Mouse (Mus musculus) monocyte, adult 5-6 weeks (primary cell): Measurements from ENCODE around the gene Filip1. TPM values are rescaled to one million over a fixed set of nuclear protein-coding genes. Genes with fewer than 3 reads are reported as not detected.
"Not testable (repeated sequence)": the region's sequence is repeated elsewhere in the genome, so short reads cannot be mapped to it uniquely, and the experiment has no call there.

Experiments used
- ATAC-seq: fragments of 153-309, 156-312 bp; replicated peaks from 2 replicates; pipeline ENCODE4 v1.8.0; 2017; ENCODE audit warnings: mild to moderate bottlenecking; ENCODE audit not compliant: low TSS enrichment, insufficient number of reproducible peaks, severe bottlenecking, poor library complexity, low FRiP score
- total RNA-seq: library from RNA; stranded (forward); fragments of 200-1000, 200-491, 200-594 nt; gene quantifications from 3 replicates; pipeline ENCODE4 v1.2.3, GENCODE M21; 2017

Filip1 gene
- 1.9 TPM in 1 of 3 replicates, not detected in the others for total RNA-seq

- no peak for ATAC-seq
Measured at GRCm38 (mm10) chr9:80012751-80013150, at the start of gene Filip1. TSS of gene Filip1 (minus strand) at chr9:80012851.

DNA sequence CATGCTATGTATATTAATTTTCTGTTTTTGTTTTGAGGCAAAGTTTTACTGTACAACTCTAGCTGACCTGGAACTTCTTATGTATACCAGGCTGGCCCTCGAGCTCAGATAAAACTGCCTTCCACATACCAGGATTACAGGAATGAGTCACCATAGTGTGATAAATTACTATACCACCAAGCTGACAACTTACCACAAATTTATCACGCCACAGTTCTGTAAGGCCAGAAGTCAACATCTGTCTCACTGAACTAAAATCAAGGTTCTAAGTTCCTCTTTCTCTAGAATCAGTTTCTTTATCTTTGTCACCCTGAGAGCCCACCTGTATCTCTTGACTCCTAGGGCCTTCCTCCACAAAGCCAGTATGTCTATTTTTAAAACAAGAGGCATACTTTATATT lies 45.0 kb upstream of the Filip1 start:
- ATAC-seq: no peak

DNA sequence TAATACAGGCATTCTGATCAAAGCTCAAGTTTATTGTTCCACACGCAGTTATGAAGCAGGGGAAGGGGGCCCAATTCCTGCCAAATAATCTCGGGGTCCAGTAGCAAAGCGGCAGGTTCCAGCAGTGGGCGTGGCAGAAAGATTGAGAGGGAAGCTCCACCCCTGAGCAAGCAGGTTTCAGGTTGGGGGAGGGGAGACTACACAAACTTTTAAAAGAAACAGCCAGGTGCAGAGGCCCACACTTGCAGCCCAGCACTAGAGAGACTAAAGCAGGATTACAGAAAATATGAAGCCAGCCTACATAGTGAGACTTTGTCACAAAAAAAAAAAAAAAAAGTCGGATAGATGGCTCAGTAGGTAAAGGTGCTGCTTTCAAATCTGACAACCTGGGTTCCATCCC lies 40.3 kb upstream of the Filip1 start:
- ATAC-seq: no peak

GRCm38 (mm10) chr9:80049271-80049670 lies 36.6 kb upstream of the Filip1 start:
- not testable (repeated sequence) for ATAC-seq

- not testable (repeated sequence) for ATAC-seq
Measured at GRCm38 (mm10) chr9:80044301-80044700, 31.6 kb upstream of the Filip1 start.

- no peak for ATAC-seq
Measured at GRCm38 (mm10) chr9:80039296-80039815, 26.7 kb upstream of the Filip1 start.

DNA sequence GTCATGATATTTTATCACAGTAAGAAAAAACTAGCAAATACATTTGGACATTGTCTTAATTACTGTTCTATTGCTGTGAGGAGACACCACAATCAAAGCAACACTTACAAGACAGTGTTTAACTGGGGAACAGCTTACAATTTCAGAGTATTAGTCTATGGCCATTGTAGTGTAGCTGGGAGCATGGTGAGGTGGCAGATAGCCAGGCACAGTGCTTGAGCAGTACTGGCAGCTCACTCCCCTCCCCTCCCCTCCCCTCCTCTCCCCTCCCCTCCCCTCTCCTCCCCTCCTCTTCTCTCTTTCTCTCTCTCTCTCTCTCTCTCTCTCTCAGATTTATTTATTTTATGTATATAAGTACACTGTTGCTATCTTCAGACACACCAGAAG lies 25.3 kb upstream of the Filip1 start:
- ATAC-seq: no peak

DNA sequence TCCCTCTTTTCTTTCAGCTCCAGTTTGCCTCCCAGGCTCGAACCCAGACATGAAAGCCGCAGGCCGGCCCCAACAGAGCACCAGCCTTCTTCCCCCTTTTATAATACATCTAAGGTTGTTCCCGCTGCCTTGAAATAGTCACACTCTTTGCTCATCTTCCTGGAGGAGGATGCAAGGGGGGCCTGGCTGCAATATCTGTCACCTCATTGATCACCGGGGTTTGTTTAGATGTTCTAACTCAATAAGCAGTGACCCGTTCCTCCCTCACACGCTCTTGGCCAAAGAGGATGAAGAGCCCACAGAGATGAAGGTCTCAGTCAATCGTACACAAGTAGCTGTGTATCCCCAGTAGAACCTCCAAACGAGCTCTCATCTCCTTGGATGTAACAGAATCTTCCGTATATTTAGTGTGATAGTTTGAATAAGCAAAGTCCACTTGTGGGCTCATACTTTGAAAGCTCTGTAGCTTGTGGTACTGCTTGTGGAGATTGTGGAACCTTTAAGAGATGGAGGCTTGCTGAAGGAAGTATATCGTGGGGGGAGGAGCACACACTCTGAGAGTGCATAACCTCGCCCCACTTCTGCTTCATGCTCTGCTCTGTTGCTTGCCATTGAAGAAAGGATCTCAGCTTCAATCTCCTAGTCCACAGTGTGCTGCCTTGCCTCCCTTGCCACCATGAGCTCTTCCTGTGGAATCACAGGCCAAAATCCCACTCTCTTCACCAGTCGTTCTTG lies 24.8 kb upstream of the Filip1 start:
- ATAC-seq: no peak

DNA sequence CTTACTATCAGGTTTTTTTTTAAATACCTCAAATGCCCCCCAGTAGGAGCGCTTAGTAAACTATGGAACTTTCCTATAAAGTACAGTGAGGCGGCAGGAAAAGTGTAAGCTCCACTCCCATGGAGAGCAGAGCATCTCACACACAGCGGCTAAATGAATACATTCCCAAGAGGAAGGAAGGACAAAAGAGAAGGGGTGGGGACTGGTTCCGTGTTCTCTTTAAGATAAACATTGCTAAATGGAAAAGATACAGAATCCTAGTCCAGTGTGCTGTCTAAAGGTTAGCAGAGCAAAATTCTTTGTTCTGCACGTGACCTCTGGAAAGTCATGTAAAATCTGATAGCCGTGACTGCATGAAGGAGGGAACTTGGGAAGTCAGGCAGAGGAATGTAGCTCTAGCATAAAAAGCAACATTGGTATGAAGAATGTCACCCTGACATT lies 13.9 kb upstream of the Filip1 start:
- no peak for ATAC-seq

DNA sequence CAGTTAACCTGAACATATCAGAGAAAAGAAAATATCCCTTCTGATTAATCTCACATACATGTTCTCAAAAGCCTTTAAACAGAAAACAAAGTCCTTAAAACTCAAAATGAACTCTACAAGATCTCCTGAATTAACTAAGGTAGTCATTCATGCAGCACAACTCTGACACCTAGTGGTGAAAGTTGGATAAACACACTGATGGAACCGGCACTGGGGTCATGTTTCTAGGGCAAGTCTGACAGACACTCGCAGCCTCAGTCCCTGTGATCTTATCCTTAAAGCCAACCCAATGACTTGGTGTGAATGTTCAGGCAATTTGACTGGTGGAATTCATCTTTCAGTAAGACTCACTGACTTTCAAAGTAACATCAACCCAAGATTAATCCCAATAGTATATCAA lies 13.4 kb upstream of the Filip1 start:
- no peak for ATAC-seq

- ATAC-seq: not testable (repeated sequence)
Measured at GRCm38 (mm10) chr9:80025347-80025746, 12.7 kb upstream of the Filip1 start.

DNA sequence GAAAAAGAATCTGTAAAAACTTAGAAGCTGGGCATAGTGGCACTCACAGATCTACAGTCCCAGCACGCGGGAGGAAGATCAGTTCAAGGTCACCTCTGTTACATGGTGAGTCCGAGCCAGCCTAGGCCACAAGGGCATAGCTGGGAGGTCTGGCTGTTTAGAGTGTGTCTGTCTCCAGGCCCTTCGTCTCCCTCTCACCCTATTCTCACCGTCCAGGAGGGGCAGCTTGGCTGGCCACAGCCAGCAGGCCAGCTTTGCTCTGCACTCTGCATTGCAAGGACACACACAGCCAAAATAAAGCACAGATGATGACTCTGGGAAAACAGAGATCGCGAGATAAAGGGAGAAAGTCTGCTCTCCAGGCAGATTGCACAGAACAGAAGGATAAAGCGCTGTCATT lies 10.2 kb upstream of the Filip1 start:
- no peak for ATAC-seq

DNA sequence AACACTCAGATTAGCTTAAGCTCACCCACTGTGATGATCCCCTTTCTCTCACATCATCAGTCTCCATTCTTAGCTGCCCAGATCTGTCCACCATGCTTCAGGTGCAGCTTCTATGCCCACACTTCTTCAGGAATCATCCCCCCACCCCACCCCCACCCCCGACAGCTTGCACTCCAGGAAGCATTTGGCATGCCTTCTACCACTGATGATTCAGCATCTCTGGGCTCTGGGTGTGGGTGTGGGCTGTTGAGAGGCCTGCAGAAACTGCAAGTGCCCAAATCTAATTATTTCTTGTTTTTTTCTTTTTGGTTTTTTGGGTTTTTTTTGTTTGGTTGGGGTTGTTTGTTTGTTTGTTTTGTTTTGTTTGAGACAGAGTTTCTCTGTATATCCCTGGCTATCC lies 9.0 kb upstream of the Filip1 start:
- no peak for ATAC-seq

DNA sequence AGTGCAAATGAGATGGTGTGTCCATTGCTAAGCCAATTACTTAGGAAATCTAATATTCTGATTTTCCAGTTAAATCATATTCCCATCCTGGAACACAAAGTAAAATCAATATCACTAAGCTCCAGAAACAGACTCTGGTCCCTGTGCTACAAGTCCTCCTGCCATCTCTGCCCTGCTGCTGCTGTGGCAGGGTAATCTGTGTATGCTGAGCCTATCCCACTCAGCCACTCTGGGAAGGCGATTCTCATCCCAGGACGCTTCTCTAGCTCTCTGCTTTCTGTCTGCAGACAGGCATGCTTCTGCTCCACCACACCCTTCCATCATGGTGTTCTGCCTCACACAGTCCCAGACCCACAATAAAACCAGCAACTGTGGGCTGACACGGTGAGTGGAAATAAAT lies 7.8 kb upstream of the Filip1 start:
- ATAC-seq: no peak

- ATAC-seq: no peak
Measured at GRCm38 (mm10) chr9:80012016-80012415, 635 bp downstream of the Filip1 start.

DNA sequence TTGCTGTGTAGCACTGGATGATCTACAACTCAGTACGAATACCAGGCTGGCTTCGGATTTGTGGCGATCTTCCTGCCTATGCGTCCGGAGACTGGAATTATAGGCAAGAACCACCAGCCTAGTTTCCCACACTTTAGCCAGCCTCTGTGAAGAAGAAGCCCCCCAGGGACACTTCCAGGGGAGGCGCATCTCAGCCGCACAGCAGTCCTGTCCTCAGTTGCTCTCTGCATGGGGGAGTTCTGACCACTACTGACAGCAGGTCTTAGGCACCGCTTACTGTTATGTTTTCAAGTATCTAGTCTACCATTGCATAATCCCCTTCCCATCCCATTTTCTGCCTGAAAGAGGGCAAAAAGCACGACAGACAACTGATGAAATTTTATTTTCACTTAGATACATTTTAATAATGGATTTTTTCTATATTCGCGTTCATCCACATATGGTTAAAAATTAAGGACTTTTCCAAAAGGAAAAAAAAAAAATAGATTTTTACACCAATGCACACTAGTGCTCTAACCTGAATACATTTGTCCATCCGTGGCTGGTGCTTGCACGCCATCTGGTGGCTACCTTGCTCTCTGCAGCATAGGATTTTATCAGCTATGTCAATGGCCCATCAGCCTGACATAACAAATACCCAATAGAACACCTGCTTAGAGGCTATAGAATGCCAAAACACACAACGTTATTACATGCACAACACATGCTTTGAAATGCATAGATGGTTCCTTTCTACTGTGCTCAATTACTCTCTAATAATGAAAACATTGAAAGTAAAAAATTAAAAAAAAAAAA lies 10.1 kb downstream of the Filip1 start:
- ATAC-seq: peak; percentile 95

- ATAC-seq: no peak
Measured at GRCm38 (mm10) chr9:79997282-79997681, 15.4 kb downstream of the Filip1 start.

GRCm38 (mm10) chr9:79994296-79994695 lies 18.4 kb downstream of the Filip1 start:
- ATAC-seq: no peak

DNA sequence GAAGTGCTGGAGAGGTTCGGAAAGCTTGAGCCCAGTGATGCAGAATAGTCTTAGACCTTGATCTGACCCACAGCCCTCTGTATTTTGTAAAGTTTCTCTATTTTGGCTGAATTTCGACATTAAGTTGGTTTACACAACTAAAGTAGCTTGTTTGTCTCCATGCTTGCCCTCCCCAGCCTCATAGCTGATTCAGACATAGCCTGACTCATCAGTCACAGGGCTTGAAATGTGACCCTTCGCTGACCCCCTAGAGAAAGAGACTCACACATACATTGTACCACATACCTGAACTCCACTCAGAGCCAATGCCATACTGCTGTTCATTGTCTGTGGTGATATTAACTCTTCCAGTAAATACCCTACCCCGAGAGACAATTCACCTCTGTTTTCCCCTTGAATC lies 19.6 kb downstream of the Filip1 start:
- ATAC-seq: no peak

- ATAC-seq: no peak
Measured at GRCm38 (mm10) chr9:79990456-79991017, 22.1 kb downstream of the Filip1 start.
